Mouse (Mus musculus): ENCODE measurements around the gene Col4a4. TPM values are rescaled to one million over a fixed set of nuclear protein-coding genes. Genes with fewer than 3 reads are reported as not detected.

Col4a4 gene
- total RNA-seq (2022): 1 to 10 TPM; 7.0 to 9.1 (median 7.3) TPM

- peak; percentile 44 for DNase-seq
Observed at GRCm38 (mm10) chr1:82586713-82587399, at the start of gene Col4a4, which contains the start of gene Col4a3. TSS of gene Col4a4 (minus strand) at chr1:82586849. TSS of gene Col4a3 (plus strand) at chr1:82586921.

DNA sequence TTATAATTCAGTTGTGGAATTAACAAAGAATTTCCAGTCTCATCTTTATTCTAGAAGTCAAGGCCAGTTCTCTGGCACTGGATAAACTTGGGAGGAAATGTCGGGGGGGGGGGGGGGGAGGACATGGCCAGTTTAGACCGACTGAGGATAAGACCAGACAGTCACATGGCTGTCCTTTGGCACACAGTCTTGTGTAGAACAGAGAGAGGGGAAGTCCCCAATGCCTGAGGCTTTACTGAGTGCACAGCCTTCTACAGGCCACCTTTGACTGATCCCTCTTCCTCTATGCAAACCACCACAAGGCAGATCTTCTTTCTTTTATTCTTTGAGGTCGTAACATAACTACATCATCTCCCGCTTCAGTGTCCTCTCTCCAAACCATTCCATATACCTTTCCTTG, 49.7 kb upstream of the Col4a4 start:
- peak; percentile 34 for DNase-seq

DNA sequence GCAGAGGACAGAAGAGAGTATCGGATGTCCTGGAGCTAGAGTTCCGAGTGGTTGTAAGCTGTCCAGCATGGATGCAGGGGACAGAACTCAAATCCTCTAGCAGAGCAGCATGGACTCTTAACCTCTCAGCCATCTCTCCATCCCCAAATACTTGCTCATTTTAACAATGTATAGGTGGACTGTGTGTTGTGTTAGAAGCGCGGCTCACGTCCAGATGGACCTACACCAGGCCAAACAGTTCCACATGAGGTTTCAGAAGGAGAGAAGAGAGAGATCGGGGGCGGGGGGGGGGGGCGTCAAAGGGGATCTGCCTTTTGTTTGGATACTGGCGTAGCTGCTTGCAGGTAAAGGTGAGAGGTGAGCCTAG, 48.6 kb upstream of the Col4a4 start:
- DNase-seq: no peak

- DNase-seq: peak; percentile 63
Observed at GRCm38 (mm10) chr1:82634545-82635253, 48.0 kb upstream of the Col4a4 start.

DNA sequence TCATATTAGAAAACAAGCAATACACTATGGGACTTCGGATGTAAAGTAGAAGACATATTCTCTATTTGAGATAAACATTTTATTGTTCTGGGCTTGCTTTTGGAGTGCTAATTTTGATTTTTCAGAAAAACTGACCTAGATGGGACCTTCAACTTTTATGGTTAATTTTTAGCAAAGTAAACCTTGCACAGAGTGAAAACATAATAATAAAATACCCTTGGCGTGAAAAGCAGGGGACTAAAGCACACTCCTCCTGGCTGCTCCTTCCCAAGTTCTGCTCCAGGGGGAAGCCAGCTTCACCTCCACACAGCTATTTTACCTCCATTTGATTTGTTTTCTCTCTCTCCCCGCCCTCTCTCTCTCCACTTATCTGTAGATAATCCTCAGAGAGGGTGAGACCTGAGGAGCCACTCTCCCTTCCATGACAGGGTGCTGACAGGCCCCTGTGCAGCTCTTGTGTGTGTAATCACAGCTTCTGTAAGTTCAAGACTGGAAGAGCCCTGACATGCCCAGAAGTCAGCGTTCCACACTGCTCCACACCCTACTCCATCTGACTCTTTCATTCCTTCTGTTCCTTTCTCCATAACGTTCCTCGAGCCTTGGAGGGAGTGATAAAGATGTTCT, 44.6 kb upstream of the Col4a4 start:
- no peak for DNase-seq

DNA sequence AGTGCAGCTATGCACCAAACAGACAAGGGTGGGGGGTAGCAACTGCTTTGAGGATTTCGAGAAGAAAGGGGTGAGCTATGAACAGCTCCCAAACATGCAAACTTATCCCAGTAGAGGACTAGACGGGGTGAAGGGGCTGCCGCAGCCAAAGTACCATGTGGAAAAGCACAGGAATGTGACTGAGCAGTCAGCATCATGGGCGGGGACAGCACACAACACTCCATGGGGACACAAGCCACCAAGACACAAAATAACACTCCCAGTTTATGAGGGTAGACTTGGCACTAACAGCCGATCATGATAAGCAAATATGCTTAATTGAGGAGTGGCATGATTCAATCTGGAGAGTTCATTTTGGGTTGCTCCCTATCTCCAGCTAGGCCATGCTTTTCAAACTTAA, 42.8 kb upstream of the Col4a4 start:
- no peak for DNase-seq

DNA sequence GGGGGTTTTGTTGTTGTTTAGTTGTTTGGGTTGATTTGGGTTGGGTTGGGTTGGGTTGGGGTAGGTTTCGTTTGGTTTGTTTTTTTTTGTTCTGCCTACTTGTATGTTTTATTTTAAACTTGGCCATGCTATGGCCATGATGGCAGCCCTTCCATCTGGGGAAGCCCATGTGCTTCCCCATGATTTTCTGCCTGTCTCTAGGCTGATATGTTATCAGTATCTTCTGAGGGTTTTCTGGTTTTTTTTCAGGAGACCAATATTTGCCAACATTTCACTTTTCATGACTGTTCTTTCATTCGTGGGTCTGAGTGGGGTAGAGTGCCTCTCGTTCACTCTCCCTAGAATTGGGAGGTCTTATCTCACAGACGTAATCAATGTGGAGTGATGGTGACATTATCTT, 41.0 kb upstream of the Col4a4 start:
- DNase-seq: no peak

DNA sequence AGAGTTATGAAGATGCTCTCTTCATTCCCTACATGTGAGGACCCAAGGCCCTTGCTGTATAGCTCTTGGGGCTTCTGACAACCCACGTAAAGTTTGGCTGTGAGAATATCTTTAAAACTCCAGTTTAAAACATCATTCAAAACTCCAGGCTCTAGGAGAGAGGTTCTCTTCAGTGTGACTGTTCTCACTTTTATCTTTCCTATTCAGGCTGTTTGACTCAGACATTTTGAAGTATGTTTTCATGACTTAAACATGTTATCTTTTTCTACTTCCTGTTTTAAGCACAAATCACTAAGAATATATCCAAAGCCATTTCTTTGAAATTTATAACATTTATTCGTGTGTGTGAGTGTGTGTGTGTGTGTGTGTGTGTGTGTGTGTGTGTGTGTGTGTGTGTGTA, 38.8 kb upstream of the Col4a4 start:
- DNase-seq: no peak

GRCm38 (mm10) chr1:82624934-82625333, 38.3 kb upstream of the Col4a4 start:
- DNase-seq: no peak

GRCm38 (mm10) chr1:82619981-82620380, 33.3 kb upstream of the Col4a4 start:
- DNase-seq: no peak

DNA sequence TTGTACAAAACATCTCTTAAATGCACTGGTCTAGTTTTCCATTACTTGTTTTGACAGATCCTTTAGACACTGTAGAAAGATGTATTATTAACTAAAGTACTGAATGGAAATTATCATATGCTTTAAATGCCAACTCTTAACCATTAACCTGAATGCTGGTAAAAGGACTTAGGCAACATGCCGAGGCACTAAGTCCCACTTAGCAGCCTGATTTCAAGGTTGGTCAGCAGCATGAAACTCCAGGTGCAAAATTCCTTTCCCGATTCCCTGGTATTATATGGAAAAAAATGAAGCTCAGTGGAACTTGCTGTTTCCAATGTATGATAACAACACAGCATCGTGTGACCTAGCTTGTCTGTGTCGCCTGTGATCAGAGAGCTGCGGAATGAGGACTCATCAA, 31.9 kb upstream of the Col4a4 start:
- no peak for DNase-seq

DNA sequence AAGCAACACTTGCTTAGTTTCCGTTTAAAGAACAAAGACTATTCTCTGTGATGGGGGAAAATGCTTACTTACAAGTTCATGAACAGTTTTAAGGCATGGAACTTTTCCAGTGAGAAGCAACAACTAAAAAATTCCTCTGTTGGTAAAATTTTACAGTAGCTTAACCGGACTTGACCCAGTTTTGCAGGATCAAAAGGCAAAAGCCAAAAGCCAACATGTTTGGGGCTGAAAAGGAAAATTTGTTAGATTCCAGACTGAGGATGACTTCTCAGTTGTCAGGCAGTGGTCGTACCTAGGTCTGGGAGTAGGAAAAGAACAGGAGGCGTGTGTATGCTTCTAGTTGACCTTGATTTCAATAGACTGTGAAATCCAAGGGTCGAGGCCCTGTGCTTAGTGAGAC, 31.4 kb upstream of the Col4a4 start:
- no peak for DNase-seq

- DNase-seq: no peak
Observed at GRCm38 (mm10) chr1:82612061-82612660, 25.5 kb upstream of the Col4a4 start.

- no peak for DNase-seq
Observed at GRCm38 (mm10) chr1:82608646-82609262, 22.1 kb upstream of the Col4a4 start.

DNA sequence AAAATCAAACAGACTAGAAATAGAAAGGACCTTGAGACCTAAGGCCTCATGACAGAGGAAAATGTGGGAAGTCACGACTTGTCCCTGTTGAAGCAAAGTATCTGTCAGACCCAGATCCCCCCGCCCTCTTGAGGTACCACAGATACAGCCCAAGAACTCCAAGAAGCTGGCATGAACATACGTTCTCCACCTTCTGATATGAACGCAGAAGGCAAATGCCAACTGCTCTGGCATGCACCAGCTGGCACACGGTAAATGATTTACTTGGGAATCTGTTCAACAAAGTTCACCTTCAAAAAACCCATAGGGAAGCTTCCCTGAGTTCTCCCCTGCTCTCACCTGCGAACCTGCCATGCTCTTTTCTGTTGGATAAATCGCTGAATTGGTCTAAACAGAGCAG, 19.2 kb upstream of the Col4a4 start:
- DNase-seq: no peak

DNA sequence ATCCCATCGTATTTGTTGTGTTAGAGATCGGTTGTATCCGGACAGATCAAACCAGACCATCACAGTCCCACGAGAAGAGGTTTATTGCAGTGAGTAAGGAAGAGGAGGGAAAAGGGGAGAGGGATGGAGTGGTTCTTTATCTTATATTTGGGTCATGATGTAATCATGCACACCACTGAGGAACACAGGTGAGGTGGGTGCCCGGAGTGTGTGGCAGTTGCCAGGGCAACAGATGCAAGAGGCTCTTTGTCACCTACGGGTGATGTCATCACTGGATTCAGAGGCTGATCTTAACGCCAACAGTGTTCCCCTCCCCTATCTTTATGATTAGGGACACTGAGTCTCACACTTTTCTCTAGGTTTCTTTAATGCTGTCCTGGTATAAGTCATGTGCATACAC, 18.7 kb upstream of the Col4a4 start:
- no peak for DNase-seq

DNA sequence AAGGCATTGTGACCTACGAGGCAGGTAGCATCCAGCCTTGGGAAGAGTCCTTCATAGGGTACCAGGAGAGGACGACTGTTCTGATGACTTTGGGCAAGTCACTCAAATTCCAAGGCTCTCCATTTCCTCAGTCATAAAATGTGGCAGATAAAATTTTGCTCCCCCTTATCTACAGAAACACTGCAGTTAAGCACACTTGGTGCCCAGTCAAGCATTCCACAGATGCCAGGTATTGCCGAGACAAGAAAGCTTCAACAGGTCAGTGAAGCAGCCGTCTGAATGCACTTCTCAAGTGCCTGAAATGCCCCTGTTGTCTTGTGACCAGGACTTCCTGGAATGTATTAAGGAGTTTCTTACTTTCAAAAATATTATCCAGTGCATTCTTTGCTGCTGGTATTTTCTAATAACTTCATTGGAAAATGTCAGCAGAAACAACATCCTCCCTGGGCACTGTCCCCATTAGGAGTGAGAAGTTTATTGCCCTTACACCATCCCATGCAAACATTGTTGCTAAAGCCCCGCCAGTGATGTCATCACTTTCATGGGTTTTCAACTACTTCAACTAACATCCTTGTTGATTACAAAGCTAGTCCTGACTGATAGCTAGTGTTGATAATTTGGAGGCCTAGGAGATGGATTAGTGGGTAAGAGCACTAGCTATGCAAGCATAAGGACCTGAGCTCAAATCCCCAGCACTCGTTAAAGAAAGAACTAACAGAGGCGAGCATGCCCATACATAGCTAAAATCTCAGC, 16.7 kb upstream of the Col4a4 start:
- no peak for DNase-seq

- DNase-seq: peak; percentile 52
Observed at GRCm38 (mm10) chr1:82596864-82597596, 10.4 kb upstream of the Col4a4 start.

- no peak for DNase-seq
Observed at GRCm38 (mm10) chr1:82590266-82590665, 3.6 kb upstream of the Col4a4 start.

- no peak for DNase-seq
Observed at GRCm38 (mm10) chr1:82585981-82586380, 668 bp downstream of the Col4a4 start.

DNA sequence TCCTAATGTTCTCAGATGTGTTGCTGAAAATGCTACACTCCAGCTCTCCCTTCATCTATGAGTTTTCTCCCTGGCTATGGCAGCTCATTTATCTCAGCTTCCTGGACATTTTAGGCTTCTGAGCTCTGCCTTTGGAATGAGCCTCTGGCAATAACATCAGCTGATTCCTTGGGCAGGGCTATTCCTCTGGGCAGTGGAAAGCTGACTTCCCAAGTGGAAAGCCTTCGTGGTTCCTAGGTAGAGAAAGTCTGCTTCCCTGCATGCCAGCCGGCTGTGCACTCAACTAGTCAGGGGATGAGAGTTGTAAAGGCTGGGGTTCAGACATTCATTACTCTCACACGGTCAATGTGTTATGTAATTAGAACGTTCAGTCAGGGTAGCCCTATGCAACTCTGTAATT, 8.3 kb downstream of the Col4a4 start:
- no peak for DNase-seq
